Mouse (Mus musculus): ENCODE data around the gene Bco2. TPM values are rescaled to one million over a fixed set of nuclear protein-coding genes. Genes with fewer than 3 reads are reported as not detected.

Bco2 gene
- polyA plus RNA-seq, 1 experiment from 2014 or later = 0.17 TPM

- Histone ChIP-seq H3K27me3 (ENCODE audit: insufficient read depth, low read length) (no peaks in the 10 kb centered on the region), H3K4me1 (replicated peaks; ENCODE audit: insufficient read depth, low read length) (no peaks in the 10 kb centered on the region), H3K9me3 (replicated peaks; ENCODE audit: low read length) (no peaks in the 10 kb centered on the region), H3K9ac (ENCODE audit: low read depth, low read length) (no peak overlapping the region), H3K27ac (no peak overlapping the region), H3K36me3 (ENCODE audit: insufficient read depth, low read length) (no peaks in the 10 kb centered on the region), H3K4me3 (replicated peaks; ENCODE audit: low read depth, low read length) (no peak overlapping the region), H3K4me2 (ENCODE audit: low read length) (no peak overlapping the region)
- ATAC-seq (replicated peaks; ENCODE audit: low FRiP score, low read depth) (no peak), DNase-seq (ENCODE audit: low spot score) (no peak)
- TF ChIP-seq CTCF (IDR thresholded peaks at IDR 0.05; ENCODE audit: low read depth) = no peak
- WGBS = 65% methylated on average over 6 of the region's 6 CpGs
These were observed 30.3 kb upstream of the Bco2 start for GRCm38 (mm10) chr9:50585145-50585818.

- Histone ChIP-seq H3K36me3 (ENCODE audit: insufficient read depth, low read length) (no peaks in the 10 kb centered on the region), H3K4me3 (replicated peaks; ENCODE audit: low read depth, low read length) (no peak overlapping the region), H3K9ac (ENCODE audit: low read depth, low read length) (no peak overlapping the region), H3K9me3 (replicated peaks; ENCODE audit: low read length) (no peaks in the 10 kb centered on the region), H3K27me3 (ENCODE audit: insufficient read depth, low read length) (no peaks in the 10 kb centered on the region), H3K4me1 (replicated peaks; ENCODE audit: insufficient read depth, low read length) (no peaks in the 10 kb centered on the region), H3K27ac (no peak overlapping the region), H3K4me2 (ENCODE audit: low read length) (no peak overlapping the region)
- ATAC-seq (replicated peaks; ENCODE audit: low FRiP score, low read depth) = no peak
- WGBS = 39% methylated on average over 4 of the region's 4 CpGs
- DNase-seq (ENCODE audit: low spot score) = no peak
- no peak for TF ChIP-seq CTCF (IDR thresholded peaks at IDR 0.05; ENCODE audit: low read depth)
These were observed 25.4 kb upstream of the Bco2 start for GRCm38 (mm10) chr9:50580370-50580769.

- H3K4me3 ChIP-seq (replicated peaks; ENCODE audit: low read depth, low read length) = no peak overlapping the region
- no peak for DNase-seq (ENCODE audit: low spot score)
- no peaks in the 10 kb centered on the region for H3K36me3 ChIP-seq (ENCODE audit: insufficient read depth, low read length)
- no peaks in the 10 kb centered on the region for H3K4me1 ChIP-seq (replicated peaks; ENCODE audit: insufficient read depth, low read length)
- no peaks in the 10 kb centered on the region for H3K9me3 ChIP-seq (replicated peaks; ENCODE audit: low read length)
- no peak overlapping the region for H3K9ac ChIP-seq (ENCODE audit: low read depth, low read length)
- no peaks in the 10 kb centered on the region for H3K27me3 ChIP-seq (ENCODE audit: insufficient read depth, low read length)
- WGBS = 79% methylated on average over 10 of the region's 10 CpGs
- no peak for ATAC-seq (replicated peaks; ENCODE audit: low FRiP score, low read depth)
- no peak overlapping the region for H3K4me2 ChIP-seq (ENCODE audit: low read length)
- no peak for TF ChIP-seq CTCF (IDR thresholded peaks at IDR 0.05; ENCODE audit: low read depth)
- no peak overlapping the region for H3K27ac ChIP-seq
These were observed 14.9 kb upstream of the Bco2 start for GRCm38 (mm10) chr9:50569599-50570525.

- WGBS = 88% methylated on average over 2 of the region's 2 CpGs
- DNase-seq (ENCODE audit: low spot score) = no peak
These were observed 12.9 kb upstream of the Bco2 start for GRCm38 (mm10) chr9:50567881-50568280.

GRCm38 (mm10) chr9:50567372-50567771 lies 12.4 kb upstream of the Bco2 start:
- no peak overlapping the region for H3K4me2 ChIP-seq (ENCODE audit: low read length)
- no peak overlapping the region for H3K9ac ChIP-seq (ENCODE audit: low read depth, low read length)
- no peak for ATAC-seq (replicated peaks; ENCODE audit: low FRiP score, low read depth)
- no peaks in the 10 kb centered on the region for H3K9me3 ChIP-seq (replicated peaks; ENCODE audit: low read length)
- H3K36me3 ChIP-seq (ENCODE audit: insufficient read depth, low read length) = no peaks in the 10 kb centered on the region
- H3K27me3 ChIP-seq (ENCODE audit: insufficient read depth, low read length) = no peaks in the 10 kb centered on the region
- WGBS = 81% methylated on average over 4 of the region's 4 CpGs
- no peak overlapping the region for H3K27ac ChIP-seq
- H3K4me1 ChIP-seq (replicated peaks; ENCODE audit: insufficient read depth, low read length) = no peaks in the 10 kb centered on the region
- no peak overlapping the region for H3K4me3 ChIP-seq (replicated peaks; ENCODE audit: low read depth, low read length)
- TF ChIP-seq CTCF (IDR thresholded peaks at IDR 0.05; ENCODE audit: low read depth) = no peak
- no peak for DNase-seq (ENCODE audit: low spot score)

More at GRCm38 (mm10) chr9:50567881-50568280, 12.9 kb upstream of the Bco2 start:
- H3K9ac ChIP-seq (ENCODE audit: low read depth, low read length) = no peak overlapping the region
- H3K4me3 ChIP-seq (replicated peaks; ENCODE audit: low read depth, low read length) = no peak overlapping the region
- H3K4me2 ChIP-seq (ENCODE audit: low read length) = no peak overlapping the region
- no peak for TF ChIP-seq CTCF (IDR thresholded peaks at IDR 0.05; ENCODE audit: low read depth)
- H3K9me3 ChIP-seq (replicated peaks; ENCODE audit: low read length) = no peaks in the 10 kb centered on the region
- H3K4me1 ChIP-seq (replicated peaks; ENCODE audit: insufficient read depth, low read length) = no peaks in the 10 kb centered on the region
- H3K27me3 ChIP-seq (ENCODE audit: insufficient read depth, low read length) = no peaks in the 10 kb centered on the region
- no peak for ATAC-seq (replicated peaks; ENCODE audit: low FRiP score, low read depth)
- H3K36me3 ChIP-seq (ENCODE audit: insufficient read depth, low read length) = no peaks in the 10 kb centered on the region
- no peak overlapping the region for H3K27ac ChIP-seq

- Histone ChIP-seq H3K27ac (no peak overlapping the region), H3K27me3 (ENCODE audit: insufficient read depth, low read length) (no peaks in the 10 kb centered on the region), H3K9ac (ENCODE audit: low read depth, low read length) (no peak overlapping the region), H3K4me2 (ENCODE audit: low read length) (no peak overlapping the region), H3K4me1 (replicated peaks; ENCODE audit: insufficient read depth, low read length) (no peaks in the 10 kb centered on the region), H3K4me3 (replicated peaks; ENCODE audit: low read depth, low read length) (no peak overlapping the region), H3K36me3 (ENCODE audit: insufficient read depth, low read length) (no peaks in the 10 kb centered on the region), H3K9me3 (replicated peaks; ENCODE audit: low read length) (no peaks in the 10 kb centered on the region)
- 79% methylated on average over 4 of the region's 4 CpGs for WGBS
- no peak for ATAC-seq (replicated peaks; ENCODE audit: low FRiP score, low read depth)
- TF ChIP-seq CTCF (IDR thresholded peaks at IDR 0.05; ENCODE audit: low read depth) = no peak
- DNase-seq (ENCODE audit: low spot score) = no peak
These were observed 11.0 kb upstream of the Bco2 start for GRCm38 (mm10) chr9:50565940-50566339.

All from kidney, postnatal 0 days (tissue).